Mouse (Mus musculus) 3T3-L1 (cell line): ENCODE measurements around the gene Mast4.

Experiments
- DNase-seq: peaks from one replicate; pipeline ENCODE4 v3.0.0-alpha.2; 2015; ENCODE audit warnings: low read depth, low spot score

Gene Mast4

GRCm38 (mm10) chr13:102894287-102895234 lies 439.7 kb downstream of the Mast4 start:
- DNase-seq = peak; percentile 46

- DNase-seq = no peak
Observed at GRCm38 (mm10) chr13:102892783-102893182, 441.5 kb downstream of the Mast4 start.

DNA sequence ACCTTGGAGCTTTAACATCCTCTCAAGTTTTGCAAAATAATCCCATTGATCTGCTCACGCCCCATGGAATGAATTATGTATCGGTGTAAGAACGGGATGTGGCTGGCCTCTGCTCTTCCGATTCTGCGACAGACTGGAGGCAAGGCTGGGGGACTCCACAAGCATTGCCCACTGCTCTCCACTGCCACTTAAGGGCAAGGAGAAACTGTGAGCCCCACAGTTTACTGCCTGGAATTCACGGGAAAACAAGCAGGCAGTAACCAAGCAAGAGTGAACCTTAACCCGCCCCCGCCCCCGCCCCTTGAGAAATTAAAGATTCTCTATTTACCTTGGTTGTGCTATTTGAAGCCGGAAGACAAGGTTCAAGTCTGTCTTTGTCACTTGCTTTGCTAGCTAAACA lies 444.3 kb downstream of the Mast4 start:
- no peak for DNase-seq

GRCm38 (mm10) chr13:102889537-102889936 lies 444.8 kb downstream of the Mast4 start:
- no peak for DNase-seq

DNA sequence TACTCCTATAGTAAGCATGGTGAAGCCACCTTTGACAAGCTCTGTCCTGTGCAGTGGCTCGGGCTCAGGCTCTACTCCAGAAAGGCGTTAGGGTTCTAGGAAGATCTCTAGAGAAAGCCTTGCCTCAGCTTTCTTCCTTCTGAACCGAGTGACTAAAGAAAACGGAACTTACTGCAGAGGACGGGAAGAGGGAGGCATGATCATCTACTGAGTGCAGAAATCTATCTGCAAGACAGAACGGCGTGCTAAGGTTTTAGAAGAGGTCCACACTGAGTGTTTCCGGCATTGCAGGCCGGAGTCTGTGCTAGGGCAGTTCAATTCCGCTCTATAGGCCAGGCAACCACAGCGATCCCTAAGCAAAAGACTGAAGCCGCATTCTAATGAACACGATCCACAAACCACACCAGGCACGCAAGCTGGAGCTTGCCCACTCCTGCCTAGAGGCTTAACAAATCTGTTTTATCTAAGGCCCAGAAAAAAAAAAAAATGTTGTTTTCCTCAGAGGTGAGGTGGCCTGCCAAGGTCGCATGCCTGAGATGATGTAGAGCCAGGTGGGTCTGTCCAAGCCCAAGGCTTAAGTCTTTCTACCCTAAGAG lies 445.3 kb downstream of the Mast4 start:
- DNase-seq = no peak

DNA sequence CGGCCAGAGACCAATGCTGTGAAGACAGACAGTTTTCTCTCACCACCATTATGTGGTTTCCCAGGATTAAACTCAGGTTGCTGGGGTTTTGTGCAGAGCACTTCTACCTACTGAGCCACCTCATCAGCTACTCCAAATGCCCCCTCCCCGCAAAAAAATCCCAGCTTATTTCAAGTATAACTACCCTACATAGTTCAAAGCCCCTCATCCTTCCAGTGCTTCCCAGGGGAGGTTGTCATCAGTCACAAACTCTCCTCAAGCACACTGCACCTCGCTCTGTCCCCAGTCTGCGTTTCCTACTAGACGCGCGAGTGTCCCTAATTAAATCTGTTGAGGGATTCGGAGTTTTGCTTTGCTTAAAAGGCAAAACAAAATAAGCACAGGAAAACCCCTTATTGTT lies 446.1 kb downstream of the Mast4 start:
- DNase-seq = no peak

- DNase-seq = no peak
Observed at GRCm38 (mm10) chr13:102887534-102887933, 446.8 kb downstream of the Mast4 start.

GRCm38 (mm10) chr13:102886788-102887187 lies 447.5 kb downstream of the Mast4 start:
- no peak for DNase-seq

GRCm38 (mm10) chr13:102886147-102886546 lies 448.1 kb downstream of the Mast4 start:
- no peak for DNase-seq

- DNase-seq = peak; percentile 69
Observed at GRCm38 (mm10) chr13:102880381-102881076, 453.8 kb downstream of the Mast4 start.

GRCm38 (mm10) chr13:102878631-102879030 lies 455.7 kb downstream of the Mast4 start:
- DNase-seq = no peak

DNA sequence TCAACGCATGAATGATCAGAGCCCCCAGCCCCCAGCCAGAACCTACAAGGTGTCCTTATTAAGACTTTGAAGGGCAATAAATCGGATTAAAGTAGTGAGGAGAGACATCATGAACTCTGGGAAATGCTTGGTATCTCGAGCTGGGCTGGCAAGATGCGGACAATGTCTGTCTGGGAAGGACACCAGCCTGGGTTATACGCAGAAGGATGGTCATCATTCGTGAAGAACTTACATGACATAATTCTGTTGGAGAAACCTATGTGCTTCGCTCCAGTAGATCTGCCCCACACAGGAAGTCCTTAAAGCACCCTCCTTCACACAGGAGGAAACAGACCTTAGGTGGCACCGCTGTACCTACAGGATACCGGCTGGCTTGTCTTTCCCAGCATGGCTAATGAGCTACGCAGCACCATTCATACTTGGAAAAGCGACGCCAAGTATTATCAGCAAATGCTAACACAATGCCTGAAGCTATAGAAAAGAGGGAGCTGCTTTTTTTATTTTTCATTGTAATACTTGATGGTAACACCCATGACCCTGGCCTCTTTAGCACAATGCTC lies 456.5 kb downstream of the Mast4 start:
- no peak for DNase-seq

DNA sequence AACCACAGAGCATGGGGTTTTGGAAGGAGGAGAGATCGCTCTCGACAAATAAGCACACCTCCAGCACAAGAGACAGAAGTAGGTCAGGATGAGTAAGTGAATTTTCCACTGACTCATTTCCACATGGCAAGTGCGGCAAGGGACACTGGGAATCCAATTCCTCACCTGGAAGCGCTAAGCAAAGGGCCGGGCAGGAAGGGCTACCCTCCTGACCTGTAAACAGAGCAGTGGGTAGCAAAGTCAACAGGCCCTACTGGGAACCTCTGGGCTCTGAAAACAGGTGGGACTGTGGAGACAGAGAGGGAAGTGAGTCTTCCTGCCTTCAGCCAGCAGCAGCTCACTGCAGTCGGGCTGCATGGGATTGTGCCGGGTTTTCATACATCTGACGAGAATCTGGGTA lies 457.1 kb downstream of the Mast4 start:
- no peak for DNase-seq

DNA sequence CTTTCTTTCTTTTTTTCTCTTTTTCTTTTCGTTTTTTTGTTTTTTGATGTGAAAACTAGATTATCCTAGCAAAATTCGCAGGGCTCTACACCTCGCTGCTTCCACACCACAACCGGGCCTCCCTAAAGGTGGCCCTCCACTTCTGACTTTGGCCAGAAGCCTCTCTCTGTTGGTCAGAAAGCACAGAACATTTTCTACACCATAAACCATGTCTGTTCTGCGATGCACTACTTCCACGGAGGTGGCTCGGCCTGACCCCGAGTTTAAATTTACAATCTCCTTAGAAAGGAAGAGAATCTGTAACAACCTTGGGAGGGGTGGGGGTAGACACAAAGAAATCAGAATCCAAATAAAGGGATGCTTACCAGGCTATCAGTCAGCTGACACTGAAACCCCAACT lies 458.8 kb downstream of the Mast4 start:
- DNase-seq = no peak

DNA sequence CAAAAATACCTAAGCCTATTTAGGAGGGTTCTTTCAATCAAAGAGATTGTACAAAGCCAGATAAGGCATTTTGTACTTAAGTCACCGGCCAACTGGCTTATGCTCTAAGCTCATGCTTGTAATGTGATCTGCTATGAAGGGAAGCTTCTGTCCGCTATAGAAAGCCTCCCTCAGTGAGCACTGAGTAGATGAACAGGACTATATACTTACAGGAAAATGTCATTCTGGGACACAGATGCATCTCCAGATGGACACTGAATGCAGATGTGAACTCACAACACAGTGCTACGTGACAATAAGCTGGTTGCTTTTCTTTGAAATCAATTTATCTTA lies 459.2 kb downstream of the Mast4 start:
- DNase-seq = no peak

GRCm38 (mm10) chr13:102874465-102875143 lies 459.7 kb downstream of the Mast4 start:
- no peak for DNase-seq

- no peak for DNase-seq
Observed at GRCm38 (mm10) chr13:102873412-102874016, 460.8 kb downstream of the Mast4 start.

- no peak for DNase-seq
Observed at GRCm38 (mm10) chr13:102871380-102872104, 462.8 kb downstream of the Mast4 start.

- no peak for DNase-seq
Observed at GRCm38 (mm10) chr13:102869541-102869940, 464.8 kb downstream of the Mast4 start.

GRCm38 (mm10) chr13:102866816-102867215 lies 467.5 kb downstream of the Mast4 start:
- no peak for DNase-seq
